In the genomic region with DNA sequence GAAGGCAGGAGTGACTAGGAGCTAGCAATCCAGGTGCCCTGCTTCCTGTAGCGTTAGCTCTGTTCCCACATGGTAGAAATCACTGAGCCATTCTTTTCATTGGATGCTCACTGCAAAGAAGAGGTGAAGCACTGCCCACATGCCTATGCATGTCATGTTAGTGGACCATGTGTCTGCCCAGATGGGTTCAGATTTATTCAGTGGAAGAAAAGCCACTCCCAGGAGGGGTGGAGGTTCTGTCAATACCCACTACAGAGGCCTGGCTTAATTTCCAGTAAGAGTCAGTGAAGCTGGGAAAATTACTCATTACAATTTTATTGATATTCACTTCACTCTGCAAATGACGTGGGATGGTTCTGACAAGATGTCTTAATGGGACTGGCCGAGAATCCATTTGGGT, we compare ENCODE assay signal across 17 mouse cellular contexts.
"Had no signal": no experiment of that assay in that cellular context is flagged by ENCODE, and none has a peak within 500 bp of the region (broad histone marks: within the 10 kb centered on the region; RNA-seq: fewer than 3 reads in every experiment).

No protein-coding gene starts in this region.

- ATAC-seq: liver, postnatal 0 days; midbrain, embryonic 16.5 days had no signal

- H3K9me3 ChIP-seq: liver, embryonic 15.5 days; midbrain, embryonic 10.5 days; midbrain, embryonic 12.5 days had no signal

- H3K4me2 ChIP-seq: liver, embryonic 15.5 days; lung, embryonic 14.5 days; midbrain, embryonic 12.5 days had no signal

- H3K4me3 ChIP-seq: liver, embryonic 15.5 days; midbrain, embryonic 10.5 days; midbrain, embryonic 12.5 days; myocyte had no signal

- H3K9ac ChIP-seq: liver, embryonic 15.5 days; liver, postnatal 0 days; lung, embryonic 14.5 days; midbrain, embryonic 12.5 days had no signal

- H3K4me1 ChIP-seq: liver, embryonic 15.5 days; midbrain, embryonic 10.5 days; midbrain, embryonic 12.5 days had no signal

- H3K27me3 ChIP-seq: liver, embryonic 15.5 days; midbrain, embryonic 12.5 days had no signal

- H3K36me3 ChIP-seq: liver, embryonic 15.5 days; midbrain, embryonic 10.5 days; midbrain, embryonic 12.5 days had no signal

- H3K27ac ChIP-seq: liver, embryonic 15.5 days; midbrain, embryonic 10.5 days; midbrain, embryonic 12.5 days had no signal

- DNase-seq: liver, postnatal 0 days; lung, embryonic 14.5 days; lung, postnatal 10 days; lung, postnatal 4 days; midbrain, embryonic 14.5 days; right cerebral cortex, adult 18-20 months; right cerebral cortex, postnatal 25 days; right cerebral cortex, postnatal 4 days; spleen, adult 18-20 months; thymus, adult 18-20 months; thymus, postnatal 14 days; thymus, postnatal 36 days had no signal
